ENCODE assay signal across 9 mouse cellular contexts in the genomic region with DNA sequence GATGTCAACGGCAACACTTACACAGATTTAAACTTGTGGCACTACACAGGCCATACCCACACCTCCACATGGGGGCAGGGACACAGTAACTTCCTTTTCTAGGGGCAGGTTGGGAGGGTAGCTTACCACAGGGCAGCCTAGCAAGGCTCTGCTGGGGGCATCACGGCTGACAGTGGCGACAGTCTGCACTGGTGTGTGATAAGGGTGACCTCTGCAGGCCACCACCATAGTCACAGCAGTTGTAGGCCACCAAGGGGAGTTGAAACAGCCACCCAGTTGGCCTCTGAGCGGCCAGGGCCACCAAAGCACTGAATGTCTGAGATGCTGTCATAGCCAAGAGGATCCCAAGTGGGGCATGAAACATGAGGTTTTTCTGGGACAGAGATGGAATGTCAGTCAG. TPM values are rescaled to one million over a fixed set of nuclear protein-coding genes. Genes with fewer than 3 reads are reported as not detected.
DNase-seq lines count a peak whose midpoint lies in the region; ATAC-seq and TF ChIP-seq lines count a peak whose summit lies in the region.
"Had no signal": no experiment of that assay in that cellular context is flagged by ENCODE, and none has a peak within 500 bp of the region (broad histone marks: within the 10 kb centered on the region; RNA-seq: fewer than 3 reads in every experiment).

No protein-coding gene starts in this region.

- no peak overlapping the region for H3K4me3 ChIP-seq in intestine, embryonic 14.5 days (ENCODE audit: low read depth, low read length)
- no peak overlapping the region for H3K4me3 ChIP-seq in intestine, embryonic 15.5 days (replicated peaks)
- H3K4me3 ChIP-seq in ES-Bruce4 (ENCODE audit: low read depth, low read length) = no peak overlapping the region
- H3K4me3 ChIP-seq in heart, postnatal 0 days (ENCODE audit: low read depth, low read length) = no peak overlapping the region
- no peak overlapping the region for H3K4me3 ChIP-seq in liver, embryonic 16.5 days (ENCODE audit: low read depth, low read length)
- no peak overlapping the region for H3K4me3 ChIP-seq in neural tube, embryonic 13.5 days
- H3K4me3 ChIP-seq: liver, embryonic 13.5 days had no signal

- ATAC-seq in intestine, embryonic 14.5 days (replicated peaks; ENCODE audit: low FRiP score, low TSS enrichment, low read depth) = no peak; the same call in 1 of the 2 replicates
- ATAC-seq in intestine, embryonic 15.5 days = no peak; the same call in 1 of the 2 replicates
- peak; percentile 65 for ATAC-seq in heart, postnatal 0 days (ENCODE audit: insufficient read depth, low read depth)
- peak; percentile 48; the same call in 1 of the 2 replicates for ATAC-seq in liver, embryonic 16.5 days (ENCODE audit: low read depth)
- peak; percentile 48; the same call in 1 of the 2 replicates for ATAC-seq in neural tube, embryonic 13.5 days (ENCODE audit: low read depth)

- TF ChIP-seq EP300 in ES-Bruce4 (IDR thresholded peaks at IDR 0.05; ENCODE audit: insufficient read depth, low read depth, low read length) = no peak
- TF ChIP-seq EP300 in heart, postnatal 0 days (IDR thresholded peaks at IDR 0.05; ENCODE audit: low read depth) = no peak

- DNase-seq in intestine, embryonic 14.5 days (ENCODE audit: low spot score) = peak; percentile 69
- DNase-seq in cerebellum, adult 9-11 months = peak; percentile 22
- DNase-seq in heart, postnatal 0 days (ENCODE audit: low spot score) = peak; percentile 68
- no peak for DNase-seq in right cerebral cortex, adult 18-20 months
- DNase-seq: liver, embryonic 13.5 days had no signal

- no peak overlapping the region for H3K27ac ChIP-seq in intestine, embryonic 14.5 days (ENCODE audit: low read depth)
- no peak overlapping the region for H3K27ac ChIP-seq in intestine, embryonic 15.5 days
- no peak overlapping the region for H3K27ac ChIP-seq in ES-Bruce4 (ENCODE audit: insufficient read depth, low read length)
- H3K27ac ChIP-seq in heart, postnatal 0 days (ENCODE audit: low read depth) = no peak overlapping the region
- H3K27ac ChIP-seq in liver, embryonic 16.5 days (ENCODE audit: low read length) = no peak overlapping the region
- no peak overlapping the region for H3K27ac ChIP-seq in neural tube, embryonic 13.5 days (replicated peaks)
- H3K27ac ChIP-seq: liver, embryonic 13.5 days had no signal

- no peak overlapping the region for H3K9ac ChIP-seq in intestine, embryonic 14.5 days (ENCODE audit: low read length)
- no peak overlapping the region for H3K9ac ChIP-seq in intestine, embryonic 15.5 days
- H3K9ac ChIP-seq in ES-Bruce4 (ENCODE audit: low read depth, poor library complexity, severe bottlenecking) = no peak overlapping the region
- H3K9ac ChIP-seq in heart, postnatal 0 days (replicated peaks; ENCODE audit: low read depth, low read length) = no peak overlapping the region
- no peak overlapping the region for H3K9ac ChIP-seq in liver, embryonic 16.5 days (ENCODE audit: low read depth, low read length)
- H3K9ac ChIP-seq in neural tube, embryonic 13.5 days = 0 out of 2 replicates have a peak overlapping the region, but pooled peaks have one; percentile 1
- H3K9ac ChIP-seq: liver, embryonic 13.5 days had no signal

- no peaks in the 10 kb centered on the region for H3K27me3 ChIP-seq in intestine, embryonic 14.5 days (replicated peaks; ENCODE audit: control insufficient read depth, insufficient read depth, low read length)
- H3K27me3 ChIP-seq in intestine, embryonic 15.5 days (replicated peaks) = 0 out of 2 replicates have a peak, but pooled peaks cover 9% of the 10 kb centered on the region
- H3K27me3 ChIP-seq in ES-Bruce4 (ENCODE audit: control insufficient read depth, insufficient read depth, low read length, poor library complexity, severe bottlenecking) = no peaks in the 10 kb centered on the region
- no peaks in the 10 kb centered on the region for H3K27me3 ChIP-seq in heart, postnatal 0 days (ENCODE audit: control insufficient read depth, insufficient read depth, low read length)
- no peaks in the 10 kb centered on the region for H3K27me3 ChIP-seq in liver, embryonic 16.5 days (ENCODE audit: control insufficient read depth, insufficient read depth, low read depth, low read length)
- no peaks in the 10 kb centered on the region for H3K27me3 ChIP-seq in neural tube, embryonic 13.5 days
- H3K27me3 ChIP-seq: liver, embryonic 13.5 days had no signal

- TF ChIP-seq POLR2A in ES-Bruce4 (IDR thresholded peaks at IDR 0.05; ENCODE audit: insufficient read depth, low read length) = no peak

- no peaks in the 10 kb centered on the region for H3K36me3 ChIP-seq in intestine, embryonic 14.5 days (ENCODE audit: control insufficient read depth, insufficient read depth, low read length)
- H3K36me3 ChIP-seq in intestine, embryonic 15.5 days = no peaks in the 10 kb centered on the region
- no peaks in the 10 kb centered on the region for H3K36me3 ChIP-seq in ES-Bruce4 (ENCODE audit: control insufficient read depth, insufficient read depth, low read length, poor library complexity, severe bottlenecking)
- H3K36me3 ChIP-seq in heart, postnatal 0 days (replicated peaks; ENCODE audit: control insufficient read depth, insufficient read depth, low read length) = no peaks in the 10 kb centered on the region
- H3K36me3 ChIP-seq in liver, embryonic 16.5 days (ENCODE audit: control insufficient read depth, insufficient read depth) = no peaks in the 10 kb centered on the region
- no peaks in the 10 kb centered on the region for H3K36me3 ChIP-seq in neural tube, embryonic 13.5 days
- H3K36me3 ChIP-seq: liver, embryonic 13.5 days had no signal

- no peaks in the 10 kb centered on the region for H3K4me1 ChIP-seq in intestine, embryonic 14.5 days (replicated peaks; ENCODE audit: control insufficient read depth, insufficient read depth, low read length)
- 0 out of 2 replicates have a peak, but pooled peaks cover 5% of the 10 kb centered on the region for H3K4me1 ChIP-seq in intestine, embryonic 15.5 days (replicated peaks)
- H3K4me1 ChIP-seq in ES-Bruce4 (ENCODE audit: control insufficient read depth, insufficient read depth, low read length) = no peaks in the 10 kb centered on the region
- H3K4me1 ChIP-seq in heart, postnatal 0 days (ENCODE audit: control insufficient read depth, insufficient read depth) = no peaks in the 10 kb centered on the region
- no peaks in the 10 kb centered on the region for H3K4me1 ChIP-seq in liver, embryonic 16.5 days (ENCODE audit: control insufficient read depth, low read depth, low read length)
- peaks cover 8% of the 10 kb centered on the region for H3K4me1 ChIP-seq in neural tube, embryonic 13.5 days (replicated peaks)

- TF ChIP-seq CTCF in ES-Bruce4 (IDR thresholded peaks at IDR 0.05; ENCODE audit: low read depth, low read length) = peak; percentile 90
- TF ChIP-seq CTCF in heart, postnatal 0 days (IDR thresholded peaks at IDR 0.05; ENCODE audit: low read depth) = peak; percentile 68

- no peaks in the 10 kb centered on the region for H3K9me3 ChIP-seq in intestine, embryonic 14.5 days (ENCODE audit: control insufficient read depth, low read length)
- H3K9me3 ChIP-seq in intestine, embryonic 15.5 days = no peaks in the 10 kb centered on the region
- H3K9me3 ChIP-seq in ES-Bruce4 (replicated peaks; ENCODE audit: control insufficient read depth, insufficient read depth, low read length, poor library complexity, severe bottlenecking) = no peaks in the 10 kb centered on the region
- H3K9me3 ChIP-seq in heart, postnatal 0 days (replicated peaks; ENCODE audit: control insufficient read depth, low read length) = no peaks in the 10 kb centered on the region
- no peaks in the 10 kb centered on the region for H3K9me3 ChIP-seq in liver, embryonic 16.5 days (replicated peaks; ENCODE audit: control insufficient read depth, low read length)
- no peaks in the 10 kb centered on the region for H3K9me3 ChIP-seq in neural tube, embryonic 13.5 days
- H3K9me3 ChIP-seq: liver, embryonic 13.5 days had no signal

- H3K4me2 ChIP-seq in intestine, embryonic 14.5 days (ENCODE audit: low read length) = no peak overlapping the region
- H3K4me2 ChIP-seq in intestine, embryonic 15.5 days (replicated peaks) = no peak overlapping the region
- H3K4me2 ChIP-seq in heart, postnatal 0 days (ENCODE audit: low read depth, low read length) = no peak overlapping the region
- no peak overlapping the region for H3K4me2 ChIP-seq in liver, embryonic 16.5 days (ENCODE audit: low read depth, low read length)
- no peak overlapping the region for H3K4me2 ChIP-seq in neural tube, embryonic 13.5 days
- H3K4me2 ChIP-seq: liver, embryonic 13.5 days had no signal

- WGBS in intestine, embryonic 14.5 days = 14% methylated on average over 4 of the region's 4 CpGs
- 20% methylated on average over 4 of the region's 4 CpGs for WGBS in intestine, embryonic 15.5 days
- 9% methylated on average over 4 of the region's 4 CpGs for WGBS in heart, postnatal 0 days
- 4% methylated on average over 4 of the region's 4 CpGs for WGBS in liver, embryonic 16.5 days (ENCODE audit: insufficient replicate concordance)
- 21% methylated on average over 4 of the region's 4 CpGs for WGBS in neural tube, embryonic 13.5 days

RNA-seq across cellular contexts. Expression of gene Egfl7, which starts 13.6 kb away (rescaled TPM):
- polyA plus RNA-seq in intestine, embryonic 14.5 days (2014; fragmentation: Nextera tagmentation; extraction: Ambion mirVana) = 129 and 135 TPM in 2 replicates
- 113 and 124 TPM in 2 replicates for polyA plus RNA-seq in intestine, embryonic 15.5 days (2015; fragmentation: Nextera tagmentation; extraction: Ambion mirVana)
- 37.7 and 41.1 TPM in 2 replicates for polyA plus RNA-seq in ES-Bruce4 (2011; ENCODE audit: insufficient read depth, insufficient read length, low read depth, missing spikeins)
- total RNA-seq in heart, postnatal 0 days (2014; rRNA removed; ENCODE audit: low replicate concordance) = 375 and 401 TPM in 2 replicates
- 158 and 159 TPM in 2 replicates for polyA plus RNA-seq in heart, postnatal 0 days (2015; fragmentation: Nextera tagmentation; extraction: Ambion mirVana)
- polyA plus RNA-seq in liver, embryonic 16.5 days (2015; fragmentation: Nextera tagmentation; extraction: Ambion mirVana) = 50.9 and 54.3 TPM in 2 replicates
- 78.3 and 82.0 TPM in 2 replicates for polyA plus RNA-seq in neural tube, embryonic 13.5 days (2015; fragmentation: Nextera tagmentation; extraction: Ambion mirVana)

RNA-seq across cellular contexts. Expression of gene Gm20532, which starts 20.2 kb away (rescaled TPM):
- not detected in 2 replicates for polyA plus RNA-seq in intestine, embryonic 14.5 days (2014; fragmentation: Nextera tagmentation; extraction: Ambion mirVana)
- not detected in 2 replicates for polyA plus RNA-seq in intestine, embryonic 15.5 days (2015; fragmentation: Nextera tagmentation; extraction: Ambion mirVana)
- polyA plus RNA-seq in ES-Bruce4 (2011; ENCODE audit: insufficient read depth, insufficient read length, low read depth, missing spikeins) = not detected in 2 replicates
- not detected in 2 replicates for total RNA-seq in heart, postnatal 0 days (2014; rRNA removed; ENCODE audit: low replicate concordance)
- polyA plus RNA-seq in heart, postnatal 0 days (2015; fragmentation: Nextera tagmentation; extraction: Ambion mirVana) = not detected in 2 replicates
- polyA plus RNA-seq in liver, embryonic 16.5 days (2015; fragmentation: Nextera tagmentation; extraction: Ambion mirVana) = not detected in 2 replicates
- polyA plus RNA-seq in neural tube, embryonic 13.5 days (2015; fragmentation: Nextera tagmentation; extraction: Ambion mirVana) = not detected in 2 replicates
- polyA plus RNA-seq: liver, embryonic 13.5 days had no signal

RNA-seq across cellular contexts. Expression of gene Agpat2, which starts 38.0 kb away (rescaled TPM):
- 47.5 and 53.8 TPM in 2 replicates for polyA plus RNA-seq in intestine, embryonic 14.5 days (2014; fragmentation: Nextera tagmentation; extraction: Ambion mirVana)
- polyA plus RNA-seq in intestine, embryonic 15.5 days (2015; fragmentation: Nextera tagmentation; extraction: Ambion mirVana) = 79.9 and 90.3 TPM in 2 replicates
- polyA plus RNA-seq in ES-Bruce4 (2011; ENCODE audit: insufficient read depth, insufficient read length, low read depth, missing spikeins) = 19.7 and 21.0 TPM in 2 replicates
- 41.0 and 49.3 TPM in 2 replicates for total RNA-seq in heart, postnatal 0 days (2014; rRNA removed; ENCODE audit: low replicate concordance)
- 23.9 and 24.1 TPM in 2 replicates for polyA plus RNA-seq in heart, postnatal 0 days (2015; fragmentation: Nextera tagmentation; extraction: Ambion mirVana)
- 58.3 and 65.7 TPM in 2 replicates for polyA plus RNA-seq in liver, embryonic 16.5 days (2015; fragmentation: Nextera tagmentation; extraction: Ambion mirVana)
- 6.0 and 7.4 TPM in 2 replicates for polyA plus RNA-seq in neural tube, embryonic 13.5 days (2015; fragmentation: Nextera tagmentation; extraction: Ambion mirVana)

RNA-seq across cellular contexts. Expression of gene Notch1, which starts 49.8 kb away (rescaled TPM):
- 21.6 and 24.3 TPM in 2 replicates for polyA plus RNA-seq in intestine, embryonic 14.5 days (2014; fragmentation: Nextera tagmentation; extraction: Ambion mirVana)
- polyA plus RNA-seq in intestine, embryonic 15.5 days (2015; fragmentation: Nextera tagmentation; extraction: Ambion mirVana) = 11.3 and 12.2 TPM in 2 replicates
- polyA plus RNA-seq in ES-Bruce4 (2011; ENCODE audit: insufficient read depth, insufficient read length, low read depth, missing spikeins) = 31.1 and 31.9 TPM in 2 replicates
- total RNA-seq in heart, postnatal 0 days (2014; rRNA removed; ENCODE audit: low replicate concordance) = 54.0 and 63.3 TPM in 2 replicates
- polyA plus RNA-seq in heart, postnatal 0 days (2015; fragmentation: Nextera tagmentation; extraction: Ambion mirVana) = 4.9 and 5.7 TPM in 2 replicates
- polyA plus RNA-seq in liver, embryonic 16.5 days (2015; fragmentation: Nextera tagmentation; extraction: Ambion mirVana) = 2.8 and 3.1 TPM in 2 replicates
- polyA plus RNA-seq in neural tube, embryonic 13.5 days (2015; fragmentation: Nextera tagmentation; extraction: Ambion mirVana) = 19.3 and 20.5 TPM in 2 replicates

Comparison
In these comparisons a context has a peak if more than half of its experiments do, and no peak if none do; other contexts are left out.
1. ATAC-seq: peak in heart, postnatal 0 days (single experiment), liver, embryonic 16.5 days (single experiment) and neural tube, embryonic 13.5 days (single experiment); none in intestine, embryonic 14.5 days (single experiment) and intestine, embryonic 15.5 days (single experiment).